Mouse (Mus musculus) lung, adult 2 months (tissue): ENCODE measurements at regions not wholly inside any gene's neighbourhood (a gene's known extent, or its start where the extent isn't known, plus 50 kb on each side); places are given as distances from the start of the nearest gene placed in this dataset.

Experiments used
- DNase-seq: peaks from one replicate; pipeline ENCODE4 v3.0.0; 2022
- H3K4me1 ChIP-seq: fragments of 200-500 bp; 2 replicates; pipeline ENCODE4 v1.6.1; 2011; ENCODE audit warnings: low read length; ENCODE audit not compliant: control insufficient read depth, insufficient read depth
- H3K4me3 ChIP-seq: fragments of 200-500 bp; replicated peaks from 2 replicates; pipeline ENCODE3; 2011; ENCODE audit warnings: low read depth, mild to moderate bottlenecking, control low read depth, low read length; ENCODE audit errors: extremely low read depth
- CTCF ChIP-seq: fragments of 200-500 bp; IDR thresholded peaks from 2 replicates; pipeline ENCODE4 v1.5.1; 2011; ENCODE audit warnings: mild to moderate bottlenecking, low read length, control low read depth; ENCODE audit not compliant: insufficient read depth
- POLR2A ChIP-seq: fragments of 200-500 bp; IDR thresholded peaks from 2 replicates; pipeline ENCODE4 v1.6.1; 2011; ENCODE audit warnings: low read depth, mild to moderate bottlenecking, control low read depth, low read length, borderline replicate concordance; ENCODE audit errors: extremely low read depth
- WGBS: fragments of 180-500 bp; shearing (Covaris S2); methylation state at CpG from one replicate; pipeline ENCODE4 v1.1.7; 2018; 5-methylcytosine and 5-hydroxymethylcytosine counted together

GRCm38 (mm10) chr10:102633438-102633837 is 121.4 kb downstream of the Rassf9 start:
- no peak overlapping the region for H3K4me3 ChIP-seq
- no peaks in the 10 kb centered on the region for H3K4me1 ChIP-seq
- 77% methylated on average over 4 of the region's 4 CpGs for WGBS
- no peak for TF ChIP-seq CTCF
- no peak for TF ChIP-seq POLR2A
- DNase-seq = no peak

- no peak for TF ChIP-seq POLR2A
- no peak for TF ChIP-seq CTCF
- Histone ChIP-seq H3K4me3 (no peak overlapping the region), H3K4me1 (no peaks in the 10 kb centered on the region)
- no peak for DNase-seq
These were observed 116.6 kb downstream of the Rassf9 start for GRCm38 (mm10) chr10:102628609-102629008.

GRCm38 (mm10) chr10:102623895-102624294 is 111.9 kb downstream of the Rassf9 start:
- no peak for TF ChIP-seq CTCF
- TF ChIP-seq POLR2A = no peak
- DNase-seq = no peak
- Histone ChIP-seq H3K4me1 (no peaks in the 10 kb centered on the region), H3K4me3 (no peak overlapping the region)
- 77% methylated on average over 3 of the region's 3 CpGs for WGBS

GRCm38 (mm10) chr10:102622583-102623008 is 110.6 kb downstream of the Rassf9 start:
- Histone ChIP-seq H3K4me1 (no peaks in the 10 kb centered on the region), H3K4me3 (no peak overlapping the region)
- no peak for DNase-seq
- TF ChIP-seq POLR2A = no peak
- no peak for TF ChIP-seq CTCF
- WGBS = 27% methylated on average over 2 of the region's 2 CpGs

- H3K4me3 ChIP-seq = no peak overlapping the region
- TF ChIP-seq POLR2A (no peak), CTCF (no peak)
- H3K4me1 ChIP-seq = no peaks in the 10 kb centered on the region
- 80% methylated on average over 2 of the region's 2 CpGs for WGBS
- DNase-seq = no peak
These were observed 106.7 kb downstream of the Rassf9 start for GRCm38 (mm10) chr10:102618711-102619110.

- DNase-seq = no peak
- 82% methylated on average over 10 of the region's 10 CpGs for WGBS
- H3K4me3 ChIP-seq = no peak overlapping the region
- no peak for TF ChIP-seq POLR2A
- no peak for TF ChIP-seq CTCF
- H3K4me1 ChIP-seq = no peaks in the 10 kb centered on the region
These were observed 104.1 kb downstream of the Rassf9 start for GRCm38 (mm10) chr10:102615962-102616595.
